Mouse (Mus musculus) layer of hippocampus, adult 2 months (tissue): ENCODE measurements around the gene Rxrb. TPM values are rescaled to one million over a fixed set of nuclear protein-coding genes. Genes with fewer than 3 reads are reported as not detected.

Experiments used
- DNase-seq, 2 experiments: peaks; one replicate each; pipeline ENCODE4 v3.0.0; 2022; ENCODE audit warnings: low spot score in 2 of 2
- H3K27ac ChIP-seq: fragments of 200-600 bp; 2 replicates; pipeline ENCODE4 v1.8.1; 2022
- H3K4me3 ChIP-seq: fragments of 200-600 bp; 2 replicates; pipeline ENCODE4 v1.8.1; 2022; ENCODE audit warnings: mild to moderate bottlenecking
- CTCF ChIP-seq: fragments of 200-600 bp; conservative IDR thresholded peaks from 2 replicates; pipeline ENCODE4 v1.8.1; 2022; ENCODE audit warnings: antibody characterized with exemption, mild to moderate bottlenecking, moderate library complexity
- total RNA-seq, 2 experiments: library from RNA; stranded (reverse); gene quantifications; 2 replicates each; pipeline ENCODE4 v1.2.3; 2021

The Rxrb gene
- total RNA-seq, 2 experiments from 2014 or later = 80.6 to 85.5 TPM

DNA sequence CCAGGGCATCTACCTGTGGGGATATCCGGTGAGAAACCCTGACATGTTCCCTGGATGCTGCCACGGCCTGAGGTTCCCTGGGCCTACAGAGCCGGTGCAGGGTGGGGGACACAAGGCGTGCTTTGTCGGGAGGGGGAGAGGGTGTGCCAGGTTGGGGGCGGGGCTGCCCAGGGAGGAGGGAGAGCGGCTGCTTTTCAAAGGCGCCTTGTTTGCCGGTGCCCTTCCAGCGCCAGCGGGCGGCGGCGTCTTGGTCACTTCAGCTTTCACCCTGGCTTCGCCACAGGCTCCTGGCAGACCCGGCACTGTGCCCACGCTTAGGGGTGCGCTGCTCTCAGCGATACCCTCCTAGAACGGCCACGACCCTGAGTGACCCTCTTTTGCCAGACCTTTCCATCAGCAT lies 6.8 kb downstream of the Rxrb start:
- Histone ChIP-seq H3K4me3 (peak overlapping the region; percentile 43), H3K27ac (peak overlapping the region; percentile 83)
- peak; percentile 63 to 78 for DNase-seq
- no peak for TF ChIP-seq CTCF

DNA sequence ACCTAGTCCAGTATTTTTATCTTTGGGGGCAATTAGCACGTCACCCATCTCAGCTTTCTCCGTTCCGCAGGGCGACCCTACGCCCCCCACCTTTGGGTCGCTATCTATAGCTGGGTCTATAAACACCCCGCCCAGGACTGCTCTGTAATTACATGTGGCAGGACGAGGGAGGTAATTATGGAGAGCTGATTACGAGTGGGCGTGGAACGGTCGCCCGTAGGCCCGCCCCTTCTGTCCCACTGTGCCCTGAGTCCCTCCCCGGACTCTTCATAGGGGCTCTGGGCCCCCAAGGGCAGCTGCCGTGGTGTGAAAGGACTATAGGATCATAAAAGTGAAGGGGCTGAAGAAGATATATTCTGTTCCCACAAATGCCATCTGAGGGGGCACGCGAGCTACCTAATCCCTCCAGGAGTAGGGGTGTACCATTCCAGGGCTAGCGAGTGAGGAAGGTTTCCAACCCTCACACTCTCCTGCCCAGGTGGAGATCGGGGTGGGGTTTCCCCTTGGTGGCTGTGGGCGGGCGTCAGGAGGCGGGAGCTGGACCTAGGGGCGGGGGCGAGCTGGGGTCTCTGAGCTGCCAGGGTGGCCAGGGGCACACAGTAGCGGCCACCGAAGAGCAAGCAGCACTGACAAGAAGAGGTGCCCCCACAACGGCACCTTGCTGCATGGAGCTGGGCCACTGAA lies 7.4 kb downstream of the Rxrb start, which contains the start of gene Col11a2:
TSS of gene Col11a2 (plus strand) at position 560 of the 684 bp plus-strand sequence.
- DNase-seq = no peak
- H3K4me3 ChIP-seq = peak within 1 kb of the TSS; percentile 43
- peak within 1 kb of the TSS; percentile 83 for H3K27ac ChIP-seq
- TF ChIP-seq CTCF = peak; percentile 26; the same call in 1 of the 2 replicates

DNA sequence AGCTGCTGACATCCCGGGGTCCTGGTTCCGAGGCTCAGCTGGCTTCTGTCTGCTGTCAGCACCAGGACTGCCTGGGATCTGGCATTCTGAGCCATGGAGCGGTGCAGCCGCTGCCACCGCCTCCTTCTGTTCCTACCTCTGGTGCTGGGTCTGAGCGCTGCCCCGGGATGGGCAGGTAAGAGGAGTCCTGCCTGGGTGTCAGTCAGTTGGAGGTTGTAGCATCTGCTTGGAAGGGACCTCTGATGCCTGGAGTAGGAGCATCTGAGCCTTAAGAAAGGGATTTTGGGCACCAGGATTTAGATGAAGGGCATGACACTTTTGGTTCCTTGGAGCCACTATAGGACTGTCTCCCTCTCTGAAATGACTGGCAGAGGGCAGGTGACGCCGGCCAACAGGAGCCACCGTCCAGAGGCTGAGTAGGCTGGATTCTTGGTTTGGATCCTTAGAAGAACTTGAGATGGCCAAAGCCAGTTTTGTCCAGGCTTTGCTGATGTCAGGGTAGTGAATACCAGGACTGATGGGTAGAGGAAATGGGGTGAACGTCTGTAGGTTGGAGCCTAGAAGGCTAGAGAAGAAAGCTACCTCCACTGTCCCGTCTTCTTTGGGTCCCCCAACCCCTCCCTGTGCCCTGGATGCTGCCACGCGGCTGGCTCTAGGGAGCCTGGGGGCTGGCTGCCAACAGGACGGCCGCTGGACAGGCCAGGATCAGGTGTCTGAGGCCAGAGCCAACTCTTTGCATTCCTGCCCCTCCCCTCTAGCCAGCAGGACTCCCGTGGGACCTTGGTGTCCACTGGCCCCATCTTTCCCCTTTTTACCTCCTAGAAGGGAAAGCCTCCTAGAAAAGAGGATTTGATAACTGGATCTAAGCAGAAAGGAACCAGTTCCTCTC lies 8.2 kb downstream of the Rxrb start:
- no peak for DNase-seq
- Histone ChIP-seq H3K27ac (peak overlapping the region; percentile 83), H3K4me3 (peak overlapping the region; percentile 43)
- TF ChIP-seq CTCF = no peak

DNA sequence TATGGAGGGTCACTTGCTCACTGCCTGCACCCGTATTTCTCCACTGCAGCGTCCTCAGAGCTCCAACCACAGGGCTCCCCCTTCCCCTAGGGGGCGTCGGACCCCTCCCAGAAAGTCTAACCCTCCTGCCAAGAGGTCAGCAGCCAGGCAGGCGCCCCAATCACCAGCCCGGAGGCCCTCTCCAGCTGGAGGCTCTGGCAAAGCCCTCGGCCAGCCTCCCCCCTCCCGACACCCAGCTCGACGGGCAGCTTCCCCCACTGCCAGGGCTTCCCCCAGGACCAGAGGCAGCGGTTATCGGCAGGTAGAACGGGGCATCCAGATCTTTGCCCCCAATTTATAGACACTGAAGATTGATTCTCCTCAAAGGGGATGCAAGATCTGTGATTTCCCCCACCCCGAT lies 14.3 kb downstream of the Rxrb start:
- H3K4me3 ChIP-seq = no peak overlapping the region
- no peak for TF ChIP-seq CTCF
- DNase-seq = no peak
- H3K27ac ChIP-seq = no peak overlapping the region

DNA sequence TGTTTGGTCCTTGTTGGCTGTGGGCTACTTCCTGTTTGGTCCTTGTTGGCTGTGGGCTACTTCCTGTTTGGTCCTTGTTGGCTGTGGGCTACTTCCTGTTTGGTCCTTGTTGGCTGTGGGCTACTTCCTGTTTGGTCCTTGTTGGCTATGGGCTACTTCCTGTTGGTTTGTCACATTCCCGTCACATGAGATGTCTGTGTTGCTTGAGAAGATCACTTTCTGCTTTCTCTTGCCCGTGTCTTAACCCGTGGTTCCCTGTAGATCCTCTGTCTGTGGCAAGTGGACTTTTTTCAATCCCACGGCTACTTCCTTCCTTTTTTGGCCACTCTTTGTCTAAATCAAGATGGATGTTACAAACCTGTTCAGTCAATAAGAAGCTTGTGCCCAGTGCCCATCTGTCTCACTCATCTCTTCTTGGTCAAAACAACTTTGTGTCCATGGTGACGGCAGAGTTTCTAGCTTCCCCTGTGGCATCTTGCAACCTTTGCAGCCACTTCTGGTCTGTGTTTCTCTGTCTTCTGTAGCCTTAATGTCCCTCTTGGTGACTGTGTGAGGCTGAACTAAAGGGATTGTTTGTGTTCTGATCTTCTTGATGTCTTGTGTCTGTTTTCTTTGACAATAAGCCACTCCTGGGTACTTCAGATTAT lies 15.9 kb downstream of the Rxrb start:
- H3K27ac ChIP-seq = no peak overlapping the region
- no peak for DNase-seq
- no peak for TF ChIP-seq CTCF
- H3K4me3 ChIP-seq = no peak overlapping the region

DNA sequence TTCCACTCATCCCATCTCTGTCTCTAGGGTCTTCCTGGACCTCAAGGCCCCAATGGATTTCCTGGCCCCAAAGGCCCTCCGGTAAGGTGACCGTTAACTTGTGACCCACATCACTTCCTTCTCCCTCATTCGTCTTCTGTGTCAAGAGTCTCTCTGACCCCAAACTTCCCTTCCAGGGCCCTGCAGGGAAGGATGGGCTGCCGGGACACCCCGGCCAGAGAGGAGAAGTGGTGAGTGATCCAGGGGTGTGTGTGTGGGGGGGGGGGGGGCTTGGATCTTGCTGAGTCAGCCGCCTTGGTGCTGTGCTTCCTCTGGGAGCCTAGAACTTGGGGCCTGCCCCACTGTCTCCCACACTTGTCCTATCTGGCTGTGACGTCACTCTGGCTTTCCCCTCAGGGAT lies 25.6 kb downstream of the Rxrb start:
- no peak for TF ChIP-seq CTCF
- DNase-seq = no peak
- Histone ChIP-seq H3K27ac (no peak overlapping the region), H3K4me3 (no peak overlapping the region)

DNA sequence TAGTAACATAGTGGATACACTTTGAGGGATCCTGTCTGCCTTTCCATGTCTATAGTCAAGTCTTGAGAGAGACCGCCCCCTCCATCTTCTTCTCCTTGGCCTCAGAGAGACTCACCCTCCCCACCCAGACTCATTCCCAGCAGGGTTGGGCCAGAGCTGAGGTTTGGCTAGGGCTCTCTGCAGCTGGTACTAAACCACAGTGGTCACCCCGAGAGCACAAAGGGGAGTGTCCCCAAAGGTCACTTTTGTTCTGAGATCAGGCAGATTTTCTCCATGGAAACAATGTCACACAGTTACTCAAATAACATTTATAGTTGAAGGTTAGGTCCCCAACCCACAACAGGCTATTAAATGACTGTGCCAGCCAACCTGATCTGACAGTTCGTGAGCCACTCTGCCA lies 37.3 kb downstream of the Rxrb start:
- no peak for DNase-seq
- H3K27ac ChIP-seq = no peak overlapping the region
- H3K4me3 ChIP-seq = no peak overlapping the region
- TF ChIP-seq CTCF = no peak

DNA sequence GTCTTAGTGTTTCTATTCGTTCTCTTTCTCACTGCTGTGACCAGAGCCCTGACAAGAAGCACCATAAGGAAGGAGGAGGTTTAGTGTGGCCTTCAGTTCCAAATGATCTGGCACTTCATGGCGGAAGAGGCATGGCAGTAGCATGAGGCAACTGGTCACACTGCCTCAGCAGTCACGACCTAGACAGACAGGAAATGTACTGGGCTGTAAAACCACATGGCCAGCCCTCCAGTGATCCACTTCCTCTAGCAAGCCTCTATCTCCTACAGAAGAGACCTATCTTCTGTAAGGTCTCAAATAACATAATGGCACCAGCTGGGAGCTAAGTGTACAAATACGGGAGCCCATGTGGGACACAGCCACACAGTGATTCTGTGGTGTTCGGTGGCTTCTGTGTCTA lies 40.5 kb downstream of the Rxrb start:
- no peak for TF ChIP-seq CTCF
- no peak for DNase-seq
- Histone ChIP-seq H3K4me3 (no peak overlapping the region), H3K27ac (no peak overlapping the region)

DNA sequence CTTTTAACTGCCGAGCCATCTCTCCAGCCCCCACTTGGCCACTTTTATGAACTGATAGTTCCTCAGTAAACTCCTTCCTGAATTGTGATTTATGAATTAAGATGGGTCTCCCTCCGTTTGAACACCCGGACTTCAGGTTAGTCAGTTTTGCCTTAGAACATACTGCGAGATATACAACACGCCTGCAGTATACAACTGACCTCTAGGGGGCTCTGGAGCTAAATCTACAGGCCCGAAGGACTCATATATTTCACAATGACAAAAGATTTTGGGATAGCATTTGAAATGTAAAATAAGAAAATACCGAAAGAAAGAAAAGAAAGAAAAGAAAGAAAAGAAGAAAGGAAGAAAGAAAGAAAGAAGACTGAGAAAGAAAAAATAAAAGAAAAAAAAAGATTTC lies 43.7 kb downstream of the Rxrb start:
- peak; percentile 90 for TF ChIP-seq CTCF
- no peak overlapping the region for H3K4me3 ChIP-seq
- peak; percentile 45 to 78 for DNase-seq
- H3K27ac ChIP-seq = no peak overlapping the region

DNA sequence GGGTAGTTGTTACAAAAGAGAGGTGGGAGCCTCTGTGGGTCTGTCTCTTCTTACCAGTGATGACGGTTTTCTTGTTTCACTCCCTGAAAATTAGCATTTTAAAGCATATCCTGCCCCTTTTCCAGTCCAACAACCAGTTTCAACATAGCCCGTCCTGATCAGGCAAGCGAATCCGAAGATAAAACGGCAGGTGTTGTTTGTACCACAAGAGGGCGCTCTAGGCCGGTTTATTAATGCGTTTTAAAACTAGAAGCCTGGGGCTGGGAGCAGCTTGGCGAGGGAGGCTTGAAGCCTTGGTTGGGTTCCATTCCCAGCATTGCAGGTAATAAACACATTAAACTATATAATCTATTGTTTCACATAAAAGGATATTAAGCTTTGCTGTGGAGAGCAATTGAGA lies 45.9 kb downstream of the Rxrb start:
- DNase-seq = peak; percentile 66 to 80
- Histone ChIP-seq H3K27ac (no peak overlapping the region), H3K4me3 (no peak overlapping the region)
- TF ChIP-seq CTCF = peak; percentile 88

DNA sequence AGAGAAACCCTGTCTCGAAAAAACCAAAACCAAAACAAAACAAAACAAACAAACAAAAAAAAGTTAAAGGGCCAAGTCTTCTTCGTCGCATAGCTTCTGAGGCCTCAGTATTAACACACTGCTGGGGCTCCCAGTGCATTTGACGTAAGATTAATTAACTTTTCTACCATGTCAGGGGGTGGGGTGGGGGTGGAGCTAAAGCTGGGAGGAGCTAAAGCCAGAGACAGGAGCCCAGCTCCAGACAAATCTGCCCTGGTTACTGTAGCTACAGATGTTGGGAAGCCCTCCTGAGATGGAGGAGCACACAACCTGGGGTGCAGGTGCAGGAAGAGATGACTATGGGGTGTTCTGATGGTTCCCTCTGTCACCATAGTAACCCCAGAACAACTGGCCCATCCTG lies 46.5 kb downstream of the Rxrb start:
- TF ChIP-seq CTCF = no peak
- Histone ChIP-seq H3K27ac (no peak overlapping the region), H3K4me3 (no peak overlapping the region)
- DNase-seq = no peak

DNA sequence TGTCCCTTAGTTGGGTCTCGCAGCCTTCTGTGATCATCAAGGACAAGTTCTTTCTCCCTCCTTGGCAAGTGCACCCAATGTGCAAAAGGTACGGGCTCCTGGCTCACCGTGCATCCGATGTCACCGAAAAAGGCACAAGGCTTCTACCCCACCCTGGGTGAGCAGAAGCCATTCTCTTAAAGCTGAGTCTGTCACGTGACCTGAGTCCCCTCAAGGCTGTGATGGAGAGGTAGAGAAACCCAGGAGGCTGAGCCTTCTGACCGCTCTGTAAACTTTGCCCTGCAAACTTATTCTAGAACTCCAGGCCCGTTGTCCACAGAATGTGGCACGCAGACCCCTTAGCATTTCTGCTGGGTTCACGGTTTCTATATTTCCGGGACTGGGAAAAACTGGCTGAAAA lies 47.4 kb downstream of the Rxrb start:
- no peak for TF ChIP-seq CTCF
- DNase-seq = no peak
- Histone ChIP-seq H3K27ac (no peak overlapping the region), H3K4me3 (no peak overlapping the region)

DNA sequence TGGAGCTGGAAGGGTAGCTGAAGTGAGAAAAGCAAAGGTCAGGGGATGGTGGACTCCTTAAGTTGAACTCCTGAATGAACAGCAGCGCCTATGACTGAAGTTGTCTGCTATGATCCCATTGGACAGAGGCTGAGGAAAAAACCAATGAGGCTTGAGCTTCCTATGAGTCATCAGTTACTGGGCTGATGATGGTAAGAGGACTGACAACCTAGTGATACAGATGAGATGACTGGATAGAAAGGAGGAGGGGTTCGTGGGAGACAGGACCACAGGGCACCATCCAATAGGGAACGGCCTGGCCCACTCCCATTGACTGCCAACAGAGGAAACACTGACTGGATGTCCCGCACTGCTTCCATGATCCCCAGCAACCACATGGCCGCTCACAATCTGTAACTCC lies 48.0 kb downstream of the Rxrb start:
- Histone ChIP-seq H3K27ac (no peak overlapping the region), H3K4me3 (no peak overlapping the region)
- peak; percentile 37 to 70 for DNase-seq
- no peak for TF ChIP-seq CTCF
